Comparison of ENCODE assay signal across 8 mouse cellular contexts in genomic region chr17:14545822-14546473, GRCm38 (mm10).
DNase-seq lines count a peak whose midpoint lies in the region; ATAC-seq and TF ChIP-seq lines count a peak whose summit lies in the region.

No protein-coding gene starts in this region.

- H3K27ac ChIP-seq in embryonic facial prominence, embryonic 10.5 days (replicated peaks): no peak overlapping the region
- H3K27ac ChIP-seq in liver, embryonic 14.5 days: no peak overlapping the region

- H3K36me3 ChIP-seq in embryonic facial prominence, embryonic 10.5 days (replicated peaks): no peaks in the 10 kb centered on the region
- no peaks in the 10 kb centered on the region for H3K36me3 ChIP-seq in liver, embryonic 14.5 days (replicated peaks; ENCODE audit: control insufficient read depth, insufficient read depth, low read depth)

- ATAC-seq in granulocyte monocyte progenitor cell, adult 5-6 weeks (replicated peaks; ENCODE audit: poor library complexity, severe bottlenecking): peak; percentile 100
- no peak for ATAC-seq in liver, embryonic 14.5 days (ENCODE audit: insufficient read depth)
- 0 out of 2 replicates have a peak, but pooled peaks have one; percentile 26 for ATAC-seq in neutrophil, adult 5-6 weeks (ENCODE audit: extremely low read depth, insufficient number of reproducible peaks, low FRiP score, poor library complexity, severe bottlenecking)

- no peaks in the 10 kb centered on the region for H3K4me1 ChIP-seq in embryonic facial prominence, embryonic 10.5 days
- no peaks in the 10 kb centered on the region for H3K4me1 ChIP-seq in liver, embryonic 14.5 days (replicated peaks; ENCODE audit: control insufficient read depth in 2 of 2, insufficient read depth in 2 of 2, low read length in 1 of 2)

- H3K4me2 ChIP-seq in liver, embryonic 14.5 days (ENCODE audit: low read depth): no peak overlapping the region

- H3K9ac ChIP-seq in liver, embryonic 14.5 days (replicated peaks): no peak overlapping the region

- TF ChIP-seq EP300 in liver, embryonic 14.5 days (IDR thresholded peaks at IDR 0.05; ENCODE audit: low read depth): no peak

- no peak overlapping the region for H3K4me3 ChIP-seq in embryonic facial prominence, embryonic 10.5 days
- H3K4me3 ChIP-seq in liver, embryonic 14.5 days (ENCODE audit: insufficient read depth in 1 of 2, low read depth in 2 of 2, low read length in 2 of 2): no peak overlapping the region

- DNase-seq in 416B (ENCODE audit: low read depth): peak; percentile 72
- DNase-seq in adrenal gland, postnatal 10 days: peak; percentile 84
- peak; percentile 80 for DNase-seq in embryonic facial prominence, embryonic 10.5 days (ENCODE audit: low spot score)
- DNase-seq in kidney, postnatal 10 days: peak; percentile 80
- DNase-seq in liver, embryonic 14.5 days (ENCODE audit: low read depth in 3 of 3, low spot score in 3 of 3): peak; percentile 28 to 34 (median 28)
- DNase-seq in thymus, postnatal 14 days: peak; percentile 56

- 37% methylated on average over 16 of the region's 16 CpGs for WGBS in embryonic facial prominence, embryonic 10.5 days
- WGBS in liver, embryonic 14.5 days (ENCODE audit: insufficient replicate concordance): 23% methylated on average over 16 of the region's 16 CpGs

- peak; percentile 74 for TF ChIP-seq CTCF in liver, embryonic 14.5 days (IDR thresholded peaks at IDR 0.05; ENCODE audit: low read depth)

- H3K9me3 ChIP-seq in embryonic facial prominence, embryonic 10.5 days: peaks cover 14% of the 10 kb centered on the region; the same call in 1 of the 2 replicates
- no peaks in the 10 kb centered on the region for H3K9me3 ChIP-seq in liver, embryonic 14.5 days (ENCODE audit: control insufficient read depth, low read length)

- no peaks in the 10 kb centered on the region for H3K27me3 ChIP-seq in embryonic facial prominence, embryonic 10.5 days (replicated peaks; ENCODE audit: low read depth, poor library complexity, severe bottlenecking)
- H3K27me3 ChIP-seq in liver, embryonic 14.5 days (ENCODE audit: control insufficient read depth, insufficient read depth, low read length): no peaks in the 10 kb centered on the region

Comparison
In these comparisons a context has a peak if more than half of its experiments do, and no peak if none do; other contexts are left out.
1. DNase-seq: peak in every context shown above with its lines; median percentile 84 in adrenal gland, postnatal 10 days; 80 in embryonic facial prominence, embryonic 10.5 days; 80 in kidney, postnatal 10 days; 72 in 416B; 56 in thymus, postnatal 14 days; 28 in liver, embryonic 14.5 days.